Mouse (Mus musculus): ENCODE results near the gene Fbxl19.

DNA sequence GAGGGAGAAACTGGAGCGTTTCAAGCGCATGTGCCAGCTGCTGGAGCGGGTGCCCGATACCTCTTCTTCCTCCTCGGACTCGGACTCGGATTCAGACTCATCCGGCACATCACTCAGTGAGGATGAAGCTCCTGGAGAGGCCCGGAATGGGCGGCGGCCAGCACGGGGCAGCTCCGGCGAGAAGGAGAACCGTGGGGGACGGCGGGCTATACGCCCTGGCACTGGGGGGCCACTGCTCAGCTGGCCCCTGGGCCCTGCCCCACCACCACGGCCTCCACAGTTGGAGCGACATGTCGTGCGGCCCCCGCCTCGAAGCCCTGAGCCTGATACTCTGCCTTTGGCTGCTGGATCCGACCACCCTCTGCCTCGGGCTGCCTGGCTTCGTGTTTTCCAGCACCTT is 7.7 kb downstream of the Fbxl19 start:
- TF ChIP-seq EP300 (optimal IDR thresholded peaks at IDR 0.05) (no peak), CTCF (IDR thresholded peaks at IDR 0.05; ENCODE audit: low read depth) (no peak)
